Mouse (Mus musculus): ENCODE measurements around the gene Sh3bp4. TPM values are rescaled to one million over a fixed set of nuclear protein-coding genes. Genes with fewer than 3 reads are reported as not detected.

Sh3bp4 gene
- polyA plus RNA-seq, 1 experiment from 2014 or later, result 13.3 TPM

DNA sequence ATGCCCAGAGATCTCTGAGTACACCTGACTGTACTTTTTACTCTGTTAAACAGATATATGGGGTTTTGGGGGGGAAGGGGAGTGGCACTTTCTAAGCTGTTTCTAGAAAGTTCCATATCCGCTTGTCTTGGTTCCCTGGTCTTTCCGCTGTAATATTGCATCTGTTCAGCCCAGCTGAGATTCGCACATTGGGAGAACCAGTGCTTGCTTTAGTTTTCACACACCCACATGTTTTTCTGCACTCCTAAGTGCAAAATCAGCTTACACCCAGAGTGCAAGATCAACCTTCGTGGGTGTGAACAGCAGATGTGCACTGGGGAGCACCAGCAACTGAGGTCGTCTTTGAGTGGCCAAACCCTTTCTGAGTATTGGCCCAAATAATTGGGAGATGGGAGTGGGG is 94.1 kb downstream of the Sh3bp4 start:
- Histone ChIP-seq H3K4me3 (ENCODE audit: low read depth, low read length) (no peak overlapping the region), H3K27me3 (ENCODE audit: control insufficient read depth, insufficient read depth, low read depth, low read length) (no peaks in the 10 kb centered on the region), H3K9me3 (replicated peaks; ENCODE audit: control insufficient read depth, low read length, poor library complexity, severe bottlenecking) (no peaks in the 10 kb centered on the region), H3K9ac (ENCODE audit: low read depth, low read length) (no peak overlapping the region), H3K27ac (ENCODE audit: low read length) (no peak overlapping the region), H3K36me3 (ENCODE audit: control insufficient read depth, insufficient read depth, low read length) (no peaks in the 10 kb centered on the region), H3K4me2 (ENCODE audit: low read length) (no peak overlapping the region), H3K4me1 (ENCODE audit: control insufficient read depth, insufficient read depth, low read length) (0 out of 2 replicates have a peak, but pooled peaks cover 5% of the 10 kb centered on the region)
- WGBS, result 88% methylated on average over 5 of the region's 5 CpGs
- no peak for ATAC-seq

- Histone ChIP-seq H3K27ac (ENCODE audit: low read length) (no peak overlapping the region), H3K9ac (ENCODE audit: low read depth, low read length) (no peak overlapping the region), H3K4me2 (ENCODE audit: low read length) (no peak overlapping the region), H3K4me1 (ENCODE audit: control insufficient read depth, insufficient read depth, low read length) (0 out of 2 replicates have a peak, but pooled peaks cover 5% of the 10 kb centered on the region), H3K27me3 (ENCODE audit: control insufficient read depth, insufficient read depth, low read depth, low read length) (no peaks in the 10 kb centered on the region), H3K4me3 (ENCODE audit: low read depth, low read length) (no peak overlapping the region), H3K9me3 (replicated peaks; ENCODE audit: control insufficient read depth, low read length, poor library complexity, severe bottlenecking) (no peaks in the 10 kb centered on the region), H3K36me3 (ENCODE audit: control insufficient read depth, insufficient read depth, low read length) (no peaks in the 10 kb centered on the region)
- ATAC-seq, result no peak
- 56% methylated on average over 7 of the region's 7 CpGs for WGBS
Measured at GRCm38 (mm10) chr1:89164685-89165084, 94.5 kb downstream of the Sh3bp4 start.

GRCm38 (mm10) chr1:89166814-89167249 is 96.6 kb downstream of the Sh3bp4 start:
- Histone ChIP-seq H3K4me2 (ENCODE audit: low read length) (no peak overlapping the region), H3K27me3 (ENCODE audit: control insufficient read depth, insufficient read depth, low read depth, low read length) (no peaks in the 10 kb centered on the region), H3K4me3 (ENCODE audit: low read depth, low read length) (no peak overlapping the region), H3K9ac (ENCODE audit: low read depth, low read length) (no peak overlapping the region), H3K4me1 (ENCODE audit: control insufficient read depth, insufficient read depth, low read length) (0 out of 2 replicates have a peak, but pooled peaks cover 5% of the 10 kb centered on the region), H3K9me3 (replicated peaks; ENCODE audit: control insufficient read depth, low read length, poor library complexity, severe bottlenecking) (no peaks in the 10 kb centered on the region), H3K36me3 (ENCODE audit: control insufficient read depth, insufficient read depth, low read length) (no peaks in the 10 kb centered on the region), H3K27ac (ENCODE audit: low read length) (no peak overlapping the region)
- ATAC-seq, result no peak
- 70% methylated on average over 9 of the region's 9 CpGs for WGBS

- Histone ChIP-seq H3K9me3 (replicated peaks; ENCODE audit: control insufficient read depth, low read length, poor library complexity, severe bottlenecking) (no peaks in the 10 kb centered on the region), H3K4me3 (ENCODE audit: low read depth, low read length) (no peak overlapping the region), H3K4me2 (ENCODE audit: low read length) (no peak overlapping the region), H3K4me1 (ENCODE audit: control insufficient read depth, insufficient read depth, low read length) (no peaks in the 10 kb centered on the region), H3K27me3 (ENCODE audit: control insufficient read depth, insufficient read depth, low read depth, low read length) (no peaks in the 10 kb centered on the region), H3K9ac (ENCODE audit: low read depth, low read length) (no peak overlapping the region), H3K27ac (ENCODE audit: low read length) (no peak overlapping the region), H3K36me3 (ENCODE audit: control insufficient read depth, insufficient read depth, low read length) (no peaks in the 10 kb centered on the region)
- WGBS, result 83% methylated on average over 8 of the region's 8 CpGs
- ATAC-seq, result no peak
Measured at GRCm38 (mm10) chr1:89171275-89171767, 101.1 kb downstream of the Sh3bp4 start.

GRCm38 (mm10) chr1:89174621-89175020 is 104.4 kb downstream of the Sh3bp4 start:
- H3K9me3 ChIP-seq (replicated peaks; ENCODE audit: control insufficient read depth, low read length, poor library complexity, severe bottlenecking), result no peaks in the 10 kb centered on the region
- H3K4me1 ChIP-seq (ENCODE audit: control insufficient read depth, insufficient read depth, low read length), result no peaks in the 10 kb centered on the region
- no peaks in the 10 kb centered on the region for H3K27me3 ChIP-seq (ENCODE audit: control insufficient read depth, insufficient read depth, low read depth, low read length)
- WGBS, result 82% methylated on average over 7 of the region's 7 CpGs
- no peak overlapping the region for H3K27ac ChIP-seq (ENCODE audit: low read length)
- no peak overlapping the region for H3K9ac ChIP-seq (ENCODE audit: low read depth, low read length)
- no peak overlapping the region for H3K4me3 ChIP-seq (ENCODE audit: low read depth, low read length)
- ATAC-seq, result no peak
- no peaks in the 10 kb centered on the region for H3K36me3 ChIP-seq (ENCODE audit: control insufficient read depth, insufficient read depth, low read length)
- no peak overlapping the region for H3K4me2 ChIP-seq (ENCODE audit: low read length)

GRCm38 (mm10) chr1:89175355-89175754 is 105.1 kb downstream of the Sh3bp4 start:
- ATAC-seq, result no peak
- no peaks in the 10 kb centered on the region for H3K27me3 ChIP-seq (ENCODE audit: control insufficient read depth, insufficient read depth, low read depth, low read length)
- H3K9ac ChIP-seq (ENCODE audit: low read depth, low read length), result no peak overlapping the region
- H3K27ac ChIP-seq (ENCODE audit: low read length), result no peak overlapping the region
- 65% methylated on average over 2 of the region's 2 CpGs for WGBS
- H3K4me2 ChIP-seq (ENCODE audit: low read length), result no peak overlapping the region
- no peak overlapping the region for H3K4me3 ChIP-seq (ENCODE audit: low read depth, low read length)
- H3K36me3 ChIP-seq (ENCODE audit: control insufficient read depth, insufficient read depth, low read length), result no peaks in the 10 kb centered on the region
- H3K4me1 ChIP-seq (ENCODE audit: control insufficient read depth, insufficient read depth, low read length), result no peaks in the 10 kb centered on the region
- H3K9me3 ChIP-seq (replicated peaks; ENCODE audit: control insufficient read depth, low read length, poor library complexity, severe bottlenecking), result no peaks in the 10 kb centered on the region

- no peaks in the 10 kb centered on the region for H3K9me3 ChIP-seq (replicated peaks; ENCODE audit: control insufficient read depth, low read length, poor library complexity, severe bottlenecking)
- H3K4me1 ChIP-seq (ENCODE audit: control insufficient read depth, insufficient read depth, low read length), result peaks cover 19% of the 10 kb centered on the region
- H3K9ac ChIP-seq (ENCODE audit: low read depth, low read length), result no peak overlapping the region
- H3K27me3 ChIP-seq (ENCODE audit: control insufficient read depth, insufficient read depth, low read depth, low read length), result no peaks in the 10 kb centered on the region
- H3K27ac ChIP-seq (ENCODE audit: low read length), result peak overlapping the region; percentile 68
- H3K4me3 ChIP-seq (ENCODE audit: low read depth, low read length), result no peak overlapping the region
- no peaks in the 10 kb centered on the region for H3K36me3 ChIP-seq (ENCODE audit: control insufficient read depth, insufficient read depth, low read length)
- peak overlapping the region; percentile 46 for H3K4me2 ChIP-seq (ENCODE audit: low read length)
- peak; percentile 82 for ATAC-seq
- under 1% methylated on average over 9 of the region's 9 CpGs for WGBS
Measured at GRCm38 (mm10) chr1:89183261-89183831, 113.1 kb downstream of the Sh3bp4 start.

GRCm38 (mm10) chr1:89184111-89184785 is 114.0 kb downstream of the Sh3bp4 start:
- no peak for ATAC-seq
- Histone ChIP-seq H3K4me1 (ENCODE audit: control insufficient read depth, insufficient read depth, low read length) (peaks cover 19% of the 10 kb centered on the region), H3K36me3 (ENCODE audit: control insufficient read depth, insufficient read depth, low read length) (no peaks in the 10 kb centered on the region), H3K4me3 (ENCODE audit: low read depth, low read length) (no peak overlapping the region), H3K9ac (ENCODE audit: low read depth, low read length) (no peak overlapping the region), H3K27ac (ENCODE audit: low read length) (no peak overlapping the region; the same call in 1 of the 2 replicates), H3K9me3 (replicated peaks; ENCODE audit: control insufficient read depth, low read length, poor library complexity, severe bottlenecking) (no peaks in the 10 kb centered on the region), H3K27me3 (ENCODE audit: control insufficient read depth, insufficient read depth, low read depth, low read length) (no peaks in the 10 kb centered on the region), H3K4me2 (ENCODE audit: low read length) (no peak overlapping the region)
- 47% methylated on average over 6 of the region's 6 CpGs for WGBS

DNA sequence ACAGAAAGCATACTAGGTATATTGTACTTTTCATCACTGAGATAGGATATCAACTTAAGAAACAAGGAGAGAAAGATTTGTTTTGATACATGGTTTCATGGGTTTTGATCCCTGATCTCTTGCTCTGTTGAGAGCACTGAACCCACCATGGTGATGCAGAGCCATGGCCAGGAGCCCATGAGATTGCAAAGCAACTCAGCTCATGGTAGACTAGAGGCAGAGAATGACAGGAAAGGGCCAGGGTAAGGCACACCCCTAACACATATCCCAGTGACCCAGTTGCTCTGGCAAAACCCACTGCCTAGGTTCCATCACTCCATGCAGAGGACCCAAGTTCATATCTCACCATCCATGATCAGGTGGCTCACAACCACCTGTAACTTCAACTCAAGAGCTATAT is 114.6 kb downstream of the Sh3bp4 start:
- no peaks in the 10 kb centered on the region for H3K36me3 ChIP-seq (ENCODE audit: control insufficient read depth, insufficient read depth, low read length)

More for the DNA sequence above, 114.6 kb downstream of the Sh3bp4 start:
- Histone ChIP-seq H3K4me1 (ENCODE audit: control insufficient read depth, insufficient read depth, low read length) (peaks cover 19% of the 10 kb centered on the region), H3K4me3 (ENCODE audit: low read depth, low read length) (no peak overlapping the region), H3K27ac (ENCODE audit: low read length) (no peak overlapping the region), H3K9ac (ENCODE audit: low read depth, low read length) (no peak overlapping the region), H3K4me2 (ENCODE audit: low read length) (no peak overlapping the region), H3K9me3 (replicated peaks; ENCODE audit: control insufficient read depth, low read length, poor library complexity, severe bottlenecking) (no peaks in the 10 kb centered on the region), H3K27me3 (ENCODE audit: control insufficient read depth, insufficient read depth, low read depth, low read length) (no peaks in the 10 kb centered on the region)
- ATAC-seq, result no peak
